26 mouse cellular contexts compared by ENCODE assay signal in genomic region chr13:81684884-81685283, GRCm38 (mm10). TPM values are rescaled to one million over a fixed set of nuclear protein-coding genes. Genes with fewer than 3 reads are reported as not detected.
DNase-seq lines count a peak whose midpoint lies in the region; TF ChIP-seq lines count a peak whose summit lies in the region.
"Had no signal": no experiment of that assay in that cellular context is flagged by ENCODE, and none has a peak within 500 bp of the region (broad histone marks: within the 10 kb centered on the region; RNA-seq: fewer than 3 reads in every experiment).

No protein-coding gene starts in this region.

- TF ChIP-seq RAD21 in MEL (IDR thresholded peaks at IDR 0.05; ENCODE audit: low read depth, low read length) = no peak

- H3K9ac ChIP-seq in MEL (ENCODE audit: control insufficient read depth, low read depth, low read length, poor library complexity, severe bottlenecking) = no peak overlapping the region
- H3K9ac ChIP-seq: forebrain, embryonic 13.5 days; hindbrain, embryonic 15.5 days; intestine, embryonic 15.5 days; liver, embryonic 14.5 days; lung, embryonic 14.5 days; neural tube, embryonic 13.5 days had no signal

- peaks cover under 1 to 5% of the 10 kb centered on the region in 2 experiments for H3K4me1 ChIP-seq in MEL (ENCODE audit: control insufficient read depth in 1 of 2, insufficient read depth in 2 of 2, low read length in 2 of 2)
- H3K4me1 ChIP-seq: forebrain, embryonic 13.5 days; hindbrain, embryonic 10.5 days; hindbrain, embryonic 15.5 days; intestine, embryonic 15.5 days; neural tube, embryonic 13.5 days had no signal

- DNase-seq in adrenal gland, adult 2 months = peak; percentile 17
- DNase-seq in adrenal gland, adult 8-10 months = no peak
- peak; percentile 30 for DNase-seq in MEL (ENCODE audit: low read depth, low spot score)
- peak; percentile 63 for DNase-seq in brain, adult 2 months (ENCODE audit: low read depth, low spot score)
- DNase-seq in layer of hippocampus, adult 9-11 months = no peak
- no peak for DNase-seq in testis, postnatal 10 days (ENCODE audit: low spot score)
- DNase-seq in lung, postnatal 25 days (ENCODE audit: low spot score) = no peak
- no peak for DNase-seq in kidney, postnatal 10 days
- DNase-seq: cerebellum, adult 2 months; cerebellum, postnatal 14 days; gastrocnemius, postnatal 10 days; heart, postnatal 14 days; kidney, adult 8-10 months; kidney, postnatal 14 days; liver; lung, embryonic 14.5 days; lung, postnatal 14 days; thymus, postnatal 14 days had no signal

- H3K4me3 ChIP-seq in MEL (ENCODE audit: control insufficient read depth in 1 of 2, insufficient read depth in 1 of 2, low read depth in 2 of 2, low read length in 2 of 2) = no peak overlapping the region
- H3K4me3 ChIP-seq: forebrain, embryonic 13.5 days; hindbrain, embryonic 10.5 days; hindbrain, embryonic 15.5 days; intestine, embryonic 15.5 days; neural tube, embryonic 13.5 days had no signal

- no peak for TF ChIP-seq POLR2A in MEL (IDR thresholded peaks at IDR 0.05; ENCODE audit: control insufficient read depth in 1 of 2, insufficient read depth in 1 of 2, low read depth in 1 of 2, low read length in 2 of 2, poor library complexity in 1 of 2)

- H3K79me2 ChIP-seq in MEL (ENCODE audit: control insufficient read depth, insufficient read depth, low read length, poor library complexity) = no peaks in the 10 kb centered on the region

- H3K9me3 ChIP-seq in MEL (replicated peaks; ENCODE audit: insufficient read depth, low read length) = no peaks in the 10 kb centered on the region
- H3K9me3 ChIP-seq: forebrain, embryonic 13.5 days; hindbrain, embryonic 10.5 days; hindbrain, embryonic 15.5 days; intestine, embryonic 15.5 days; neural tube, embryonic 13.5 days had no signal

- H3K36me3 ChIP-seq in MEL (ENCODE audit: control insufficient read depth in 1 of 2, insufficient read depth in 2 of 2, low read length in 2 of 2) = peaks cover 6 to 10% of the 10 kb centered on the region in 2 experiments
- H3K36me3 ChIP-seq: intestine, embryonic 15.5 days; neural tube, embryonic 13.5 days had no signal

- TF ChIP-seq EP300 in MEL (IDR thresholded peaks at IDR 0.05; ENCODE audit: low read depth in 1 of 2, low read length in 2 of 2) = no peak

- H3K27ac ChIP-seq in MEL (ENCODE audit: control insufficient read depth, low read depth, low read length) = no peak overlapping the region
- H3K27ac ChIP-seq: forebrain, embryonic 13.5 days; hindbrain, embryonic 10.5 days; hindbrain, embryonic 15.5 days; intestine, embryonic 15.5 days; liver, embryonic 14.5 days; neural tube, embryonic 13.5 days had no signal

- H3K27me3 ChIP-seq in MEL (ENCODE audit: control insufficient read depth in 1 of 2, insufficient read depth in 2 of 2, low read length in 2 of 2) = no peaks in the 10 kb centered on the region
- H3K27me3 ChIP-seq: forebrain, embryonic 13.5 days; hindbrain, embryonic 15.5 days; intestine, embryonic 15.5 days; neural tube, embryonic 13.5 days; Patski had no signal

- no peak for TF ChIP-seq CTCF in MEL (IDR thresholded peaks at IDR 0.05 in 2 of 3, conservative IDR thresholded peaks at IDR 0.05 in 1 of 3; ENCODE audit: control insufficient read depth in 1 of 3, insufficient read depth in 1 of 3, low read depth in 2 of 3, low read length in 3 of 3, poor library complexity in 1 of 3, severe bottlenecking in 1 of 3)

TF ChIP-seq in MEL, 35 proteins besides CTCF, POLR2A, EP300 and RAD21:
- TF ChIP-seq TAL1 (IDR thresholded peaks at IDR 0.05; ENCODE audit: low read length) = no peak
- TF ChIP-seq ZKSCAN1 (IDR thresholded peaks at IDR 0.05; ENCODE audit: low read depth, low read length) = no peak
- TF ChIP-seq ETS1 (IDR thresholded peaks at IDR 0.05; ENCODE audit: low read depth, low read length) = no peak
- no peak for TF ChIP-seq CHD1 (IDR thresholded peaks at IDR 0.05; ENCODE audit: low read depth, low read length)
- TF ChIP-seq MXI1 (IDR thresholded peaks at IDR 0.05; ENCODE audit: low read depth, low read length) = no peak
- no peak for TF ChIP-seq ELF1 (IDR thresholded peaks at IDR 0.05; ENCODE audit: low read depth, low read length)
- TF ChIP-seq ZNF384 (IDR thresholded peaks at IDR 0.05; ENCODE audit: low read depth, low read length) = no peak
- no peak for TF ChIP-seq SMC3 (IDR thresholded peaks at IDR 0.05; ENCODE audit: low read depth, low read length)
- TF ChIP-seq MAX (IDR thresholded peaks at IDR 0.05; ENCODE audit: low read length) = no peak
- TF ChIP-seq MEF2A (IDR thresholded peaks at IDR 0.05; ENCODE audit: extremely low read depth, insufficient replicate concordance, low read depth, low read length, poor library complexity, severe bottlenecking) = no peak
- TF ChIP-seq CHD2 (IDR thresholded peaks at IDR 0.05; ENCODE audit: low read length) = no peak
- TF ChIP-seq GABPA (IDR thresholded peaks at IDR 0.05; ENCODE audit: low read depth, low read length) = no peak
- TF ChIP-seq ZC3H11A (IDR thresholded peaks at IDR 0.05; ENCODE audit: low read depth, low read length) = no peak
- TF ChIP-seq KAT2A (conservative IDR thresholded peaks at IDR 0.05; ENCODE audit: low read depth, low read length) = no peak

RNA-seq across cellular contexts. Expression of gene Polr3g, which starts 25.9 kb away (rescaled TPM):
- 1 to 10 TPM; 4.5 to 6.6 TPM for total RNA-seq in adrenal gland, adult 2 months (2021)
- polyA plus RNA-seq in adrenal gland, adult 2 months (2012; rRNA removed) = 1.4 TPM in 2 replicates
- 10 to 100 TPM in 1 of 4 experiments, 1 to 10 TPM in 3; 5.9 to 11.1 (median 8.4) TPM for total RNA-seq in adrenal gland, adult 8-10 months (2022)
- total RNA-seq in MEL (2012; rRNA removed) = 26.2 and 26.4 TPM in 2 replicates
- 10 to 100 TPM; 36.8 to 79.4 TPM for polyA plus RNA-seq in MEL (2012; ENCODE audit: insufficient read depth in 1 of 2, insufficient read length in 2 of 2, low read depth in 1 of 2, low replicate concordance in 2 of 2, missing spikeins in 1 of 2)

RNA-seq across cellular contexts. Expression of gene Mblac2, which starts 26.3 kb away (rescaled TPM):
- 10 to 100 TPM; 10.6 to 12.4 TPM for total RNA-seq in adrenal gland, adult 2 months (2021)
- polyA plus RNA-seq in adrenal gland, adult 2 months (2012; rRNA removed) = 5.6 and 5.7 TPM in 2 replicates
- total RNA-seq in adrenal gland, adult 8-10 months (2022) = 10 to 100 TPM; 12.2 to 19.5 (median 14.7) TPM
- 0.58 and 0.78 TPM in 2 replicates for total RNA-seq in MEL (2012; rRNA removed)
- 1 to 10 TPM in 1 of 2 experiments, not detected in 1; 1.2 TPM for polyA plus RNA-seq in MEL (2012; ENCODE audit: insufficient read depth in 1 of 2, insufficient read length in 2 of 2, low read depth in 1 of 2, low replicate concordance in 2 of 2, missing spikeins in 1 of 2)

RNA-seq across cellular contexts. Expression of gene Lysmd3, which starts 27.4 kb away (rescaled TPM):
- total RNA-seq in adrenal gland, adult 2 months (2021) = 10 to 100 TPM; 21.3 to 23.4 TPM
- 1.7 and 2.5 TPM in 2 replicates for polyA plus RNA-seq in adrenal gland, adult 2 months (2012; rRNA removed)
- total RNA-seq in adrenal gland, adult 8-10 months (2022) = 10 to 100 TPM; 18.7 to 28.7 (median 21.8) TPM
- 12.2 and 12.5 TPM in 2 replicates for total RNA-seq in MEL (2012; rRNA removed)
- 1 to 10 TPM in 1 of 2 experiments, not detected in 1; 7.1 TPM for polyA plus RNA-seq in MEL (2012; ENCODE audit: insufficient read depth in 1 of 2, insufficient read length in 2 of 2, low read depth in 1 of 2, low replicate concordance in 2 of 2, missing spikeins in 1 of 2)

RNA-seq across cellular contexts. Expression of gene Adgrv1, which starts 51.9 kb away (rescaled TPM):
- 1 to 10 TPM; 1.2 to 2.0 TPM for total RNA-seq in adrenal gland, adult 2 months (2021)
- 0.58 and 0.79 TPM in 2 replicates for polyA plus RNA-seq in adrenal gland, adult 2 months (2012; rRNA removed)
- 1 to 10 TPM; 1.6 to 2.9 (median 1.7) TPM for total RNA-seq in adrenal gland, adult 8-10 months (2022)
- 5.6 and 5.8 TPM in 2 replicates for total RNA-seq in MEL (2012; rRNA removed)
- 1 to 10 TPM in 1 of 2 experiments, not detected in 1; 5.8 TPM for polyA plus RNA-seq in MEL (2012; ENCODE audit: insufficient read depth in 1 of 2, insufficient read length in 2 of 2, low read depth in 1 of 2, low replicate concordance in 2 of 2, missing spikeins in 1 of 2)
- total RNA-seq: megakaryocyte, adult 5-6 weeks had no signal

Comparison
In these comparisons a context has a peak if more than half of its experiments do, and no peak if none do; other contexts are left out.
1. DNase-seq: peak in adrenal gland, adult 2 months (single experiment), MEL (single experiment) and brain, adult 2 months (single experiment); none in adrenal gland, adult 8-10 months (single experiment), layer of hippocampus, adult 9-11 months (single experiment), testis, postnatal 10 days (single experiment), lung, postnatal 25 days (single experiment) and kidney, postnatal 10 days (single experiment).